Mouse (Mus musculus): ENCODE measurements at regions not wholly inside any gene's neighbourhood (a gene's known extent, or its start where the extent isn't known, plus 50 kb on each side); places are given as distances from the start of the nearest gene placed in this dataset.

DNA sequence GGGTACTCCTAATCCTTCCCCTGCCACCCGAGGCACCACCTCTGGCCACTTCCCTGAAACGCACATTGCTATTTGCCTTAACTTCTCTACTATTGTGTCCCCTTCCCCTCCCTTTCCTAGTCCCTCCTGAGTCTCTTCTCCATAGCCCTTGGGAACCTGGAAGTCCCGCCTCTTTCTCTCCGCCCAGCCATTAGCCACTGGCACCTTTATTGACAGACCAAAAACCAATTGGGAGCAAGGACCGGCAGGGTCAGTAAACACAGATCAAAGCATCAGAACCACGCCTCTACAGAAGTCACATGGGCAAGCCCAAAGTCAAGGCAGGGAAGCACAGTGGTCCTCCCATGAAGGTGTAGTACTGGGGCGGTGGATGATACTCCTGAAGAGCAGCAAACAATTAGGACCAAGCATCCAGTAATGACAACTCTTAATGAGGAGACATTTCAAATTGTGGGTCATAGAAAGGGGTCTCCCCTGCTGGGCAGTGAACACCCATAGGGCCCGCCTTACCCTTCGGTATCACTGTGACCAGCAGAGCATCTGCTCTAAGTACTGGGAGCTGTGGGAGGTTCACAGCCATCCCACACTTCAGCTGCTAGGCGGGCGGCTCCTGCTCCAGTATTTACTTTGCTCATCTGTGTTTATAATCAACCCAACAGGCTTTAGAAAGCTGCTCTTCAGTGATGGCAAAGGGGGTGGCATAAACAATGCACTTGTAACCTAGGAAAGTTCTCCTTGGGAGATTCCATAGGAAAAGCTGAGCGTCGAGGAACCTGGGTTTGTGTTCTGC is 226.5 kb upstream of the Mphosph6 start:
- peak in 1 of 2 experiments; percentile 56 for DNase-seq (ENCODE audit: low spot score in 2 of 2)

DNA sequence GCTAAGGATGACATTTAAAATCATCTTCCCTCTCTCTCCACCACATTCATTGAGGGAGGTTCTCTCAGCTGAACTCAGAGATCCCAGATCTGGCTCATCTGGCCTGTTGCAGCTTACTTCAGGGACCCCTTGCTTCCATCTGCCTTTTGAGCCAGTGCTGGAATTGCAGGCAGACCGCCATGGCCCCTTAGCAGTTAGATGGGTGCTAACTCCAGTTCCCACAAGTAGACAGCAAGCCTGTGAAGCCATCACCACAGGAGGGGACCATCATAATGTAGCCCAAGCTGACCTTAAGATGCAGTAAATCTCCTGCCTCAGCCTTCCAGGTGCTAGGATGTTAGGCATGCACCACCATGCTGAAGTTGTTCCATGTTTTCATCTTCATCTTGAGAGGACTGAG is 221.7 kb upstream of the Mphosph6 start:
- peak in 1 of 2 experiments; percentile 51 for DNase-seq (ENCODE audit: low spot score in 2 of 2)

GRCm38 (mm10) chr8:118021978-118022377 is 220.2 kb upstream of the Mphosph6 start:
- no peak for DNase-seq (ENCODE audit: low spot score in 2 of 2)

DNA sequence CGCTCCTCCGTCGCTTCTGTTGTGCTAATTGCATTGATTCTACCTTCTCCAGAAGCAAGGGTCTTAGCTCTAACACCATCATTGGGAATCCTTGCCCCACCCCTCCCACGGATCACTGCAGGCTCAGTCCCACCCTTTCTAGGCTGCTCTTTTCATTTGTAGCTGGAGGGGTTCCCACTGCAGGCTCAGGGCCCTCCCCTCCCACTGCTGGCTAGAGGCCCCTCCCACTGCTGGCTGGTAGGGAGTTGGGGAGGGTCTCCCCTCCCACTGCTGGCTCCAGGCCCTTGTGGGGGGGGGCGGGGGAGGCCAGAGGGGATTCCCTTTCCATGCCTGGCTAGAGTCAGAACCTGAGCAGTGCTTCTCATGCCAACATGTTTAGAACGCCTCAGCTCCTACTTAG is 215.5 kb upstream of the Mphosph6 start:
- DNase-seq (ENCODE audit: low spot score in 2 of 2), result no peak

GRCm38 (mm10) chr8:118005186-118005585 is 203.4 kb upstream of the Mphosph6 start:
- DNase-seq (ENCODE audit: low spot score in 2 of 2), result peak in 1 of 2 experiments; percentile 35

- peak in 1 of 2 experiments; percentile 43 for DNase-seq (ENCODE audit: low spot score in 2 of 2)
Measured at GRCm38 (mm10) chr8:118004391-118004851, 202.7 kb upstream of the Mphosph6 start.

DNA sequence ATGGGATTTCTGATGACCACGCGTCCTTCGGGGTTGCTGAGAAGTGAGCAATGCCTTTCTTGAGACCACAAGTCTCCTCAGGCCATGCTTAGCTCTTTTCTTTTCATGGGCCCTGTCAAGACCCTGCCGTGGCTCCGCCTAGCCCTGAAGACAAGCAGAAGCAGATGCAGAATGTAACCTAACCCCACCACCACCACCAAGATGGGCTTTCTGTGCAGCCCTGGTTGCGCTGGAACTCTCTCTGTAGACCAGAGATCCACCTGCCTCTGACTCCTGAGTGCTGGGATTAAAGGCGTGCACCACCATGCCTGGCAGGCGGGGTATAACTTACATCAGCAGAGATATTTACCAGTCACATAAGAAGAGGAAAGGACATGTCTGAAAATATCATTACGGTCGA is 199.4 kb upstream of the Mphosph6 start:
- peak in 1 of 2 experiments; percentile 45 for DNase-seq (ENCODE audit: low spot score in 2 of 2)

- no peak for DNase-seq (ENCODE audit: low spot score in 2 of 2)
Measured at GRCm38 (mm10) chr8:117991826-117992225, 190.1 kb upstream of the Mphosph6 start.

GRCm38 (mm10) chr8:117988781-117989180 is 187.0 kb upstream of the Mphosph6 start:
- no peak for DNase-seq (ENCODE audit: low spot score in 2 of 2)

DNA sequence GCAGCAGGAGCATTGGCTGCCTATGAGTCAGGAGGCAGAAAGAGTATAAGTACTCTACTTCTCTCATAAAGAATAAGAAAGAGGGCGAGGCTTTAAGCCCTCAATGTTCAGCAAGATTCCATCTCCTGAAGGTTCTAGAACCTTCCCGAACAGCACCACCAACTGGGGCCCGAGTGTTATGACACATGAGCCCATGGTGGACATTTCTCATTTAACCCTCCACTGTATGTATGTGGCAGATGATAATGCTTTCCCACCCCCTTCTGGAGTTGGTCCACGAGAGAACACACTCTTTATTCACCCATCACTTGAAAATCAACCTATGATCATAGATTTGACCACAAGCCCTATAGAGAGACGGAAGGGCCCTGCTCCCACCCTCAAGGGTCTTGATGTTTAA is 166.6 kb upstream of the Mphosph6 start:
- DNase-seq (ENCODE audit: low spot score in 2 of 2), result no peak

DNA sequence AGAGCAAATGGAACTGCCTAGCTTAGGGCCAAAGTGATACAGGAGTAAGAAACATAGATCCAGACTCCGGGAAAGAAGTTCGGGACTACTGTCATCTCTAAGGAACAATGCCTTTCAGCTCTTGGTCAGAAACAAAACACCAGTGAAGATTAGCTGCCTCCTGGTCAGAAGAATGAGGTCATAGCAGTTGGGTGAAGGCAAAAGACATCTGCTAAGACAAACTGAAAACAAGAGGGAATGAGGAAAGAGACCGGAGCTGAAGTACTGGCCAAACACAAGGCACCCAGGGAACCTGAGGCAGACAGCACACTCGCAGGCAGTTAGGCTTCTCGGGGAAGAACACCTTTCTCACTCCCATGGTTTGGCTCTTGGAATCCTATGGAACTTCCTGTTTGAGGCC is 164.8 kb upstream of the Mphosph6 start:
- DNase-seq (ENCODE audit: low spot score in 2 of 2), result no peak

DNA sequence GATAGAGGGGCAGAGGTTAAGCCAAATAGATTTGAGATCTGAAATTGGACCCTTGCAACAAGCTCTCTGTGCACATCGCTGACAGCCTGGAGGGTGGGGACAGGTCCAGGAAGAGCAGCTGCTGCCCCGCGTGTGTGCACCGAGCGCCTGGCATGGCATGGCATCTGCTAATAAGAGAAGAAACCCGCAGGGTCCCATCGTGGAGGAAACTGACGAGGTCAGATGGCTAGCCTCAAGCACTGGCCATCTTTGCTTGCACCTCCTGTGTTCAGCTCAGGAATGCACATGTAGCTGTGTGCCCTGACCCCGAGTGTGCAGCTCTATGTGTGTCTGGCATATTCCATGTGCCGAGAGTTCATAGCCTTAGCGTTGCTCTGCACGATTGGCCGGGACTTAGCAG is 161.7 kb upstream of the Mphosph6 start:
- DNase-seq (ENCODE audit: low spot score in 2 of 2), result no peak

DNA sequence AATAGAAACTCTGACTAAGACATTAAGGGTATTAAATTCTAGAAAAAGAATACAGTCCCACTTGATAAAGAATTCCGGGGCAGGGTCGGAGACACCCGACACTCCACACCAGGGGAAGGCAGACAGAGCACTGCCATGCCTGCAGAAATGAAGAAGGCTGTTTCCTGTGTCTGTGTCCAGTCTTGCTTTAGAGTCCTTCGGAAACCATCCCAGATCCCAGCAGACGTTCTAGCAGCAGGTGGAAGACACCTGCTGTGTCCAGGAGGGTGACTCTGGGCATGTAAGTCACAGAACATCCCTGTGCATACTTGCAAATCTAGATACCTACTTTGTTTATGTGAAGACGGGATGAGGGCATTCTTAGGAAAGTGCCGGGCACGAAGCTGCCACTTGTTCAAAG is 160.9 kb upstream of the Mphosph6 start:
- DNase-seq (ENCODE audit: low spot score in 2 of 2), result no peak

DNA sequence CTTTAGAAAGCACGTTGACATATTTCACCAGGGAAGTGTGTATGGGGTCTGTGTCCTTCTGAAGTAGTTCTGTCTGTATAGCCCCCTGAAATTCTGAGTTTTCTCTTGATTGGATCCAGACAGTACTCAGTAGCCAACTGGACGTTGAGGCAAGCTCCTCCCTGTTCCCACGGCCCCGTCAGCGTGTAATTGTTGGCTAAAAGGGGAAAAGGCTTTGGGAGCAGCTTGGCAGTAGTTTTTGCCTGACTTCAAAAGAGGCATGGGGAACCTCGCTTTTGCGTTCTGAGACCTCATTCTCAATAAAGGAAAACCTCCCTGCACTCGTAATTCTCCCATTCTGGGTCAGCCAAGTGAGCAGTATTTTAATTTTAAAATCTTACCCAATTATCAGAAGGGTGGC is 157.8 kb upstream of the Mphosph6 start:
- DNase-seq (ENCODE audit: low spot score in 2 of 2), result no peak

GRCm38 (mm10) chr8:117958914-117959313 is 157.2 kb upstream of the Mphosph6 start:
- DNase-seq (ENCODE audit: low spot score in 2 of 2), result no peak

- DNase-seq (ENCODE audit: low spot score in 2 of 2), result no peak
Measured at GRCm38 (mm10) chr8:117951656-117952055, 149.9 kb upstream of the Mphosph6 start.

- DNase-seq (ENCODE audit: low spot score in 2 of 2), result no peak
Measured at GRCm38 (mm10) chr8:117946540-117946939, 144.8 kb upstream of the Mphosph6 start.

DNA sequence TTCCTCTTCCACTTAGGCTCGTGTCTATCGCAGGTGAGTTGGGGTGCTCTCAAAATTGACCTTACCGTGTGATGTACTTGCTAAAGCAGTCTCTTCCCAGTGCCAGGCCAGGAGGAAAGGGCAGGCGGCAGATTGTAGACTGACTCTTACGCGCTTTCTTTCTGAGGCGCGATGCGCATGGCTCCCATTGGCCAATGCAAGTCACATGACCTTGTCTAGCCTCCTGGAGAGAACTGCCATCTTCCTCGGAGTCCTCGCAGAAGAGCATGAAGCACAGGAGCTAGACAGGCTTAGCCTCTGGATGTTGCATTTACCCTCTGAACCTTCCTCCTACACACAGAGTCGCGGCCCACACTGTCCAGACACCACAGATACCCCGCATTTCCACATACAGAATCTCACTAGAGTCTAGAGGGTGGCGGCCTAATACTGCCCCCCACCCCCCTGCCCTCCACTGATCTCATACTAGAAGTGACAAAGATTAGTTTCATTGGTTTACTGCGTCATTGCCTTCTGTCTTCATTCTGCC is 132.9 kb upstream of the Mphosph6 start:
- no peak for DNase-seq (ENCODE audit: low spot score in 2 of 2)

GRCm38 (mm10) chr8:117930687-117931086 is 128.9 kb upstream of the Mphosph6 start:
- no peak for DNase-seq (ENCODE audit: low spot score in 2 of 2)

DNA sequence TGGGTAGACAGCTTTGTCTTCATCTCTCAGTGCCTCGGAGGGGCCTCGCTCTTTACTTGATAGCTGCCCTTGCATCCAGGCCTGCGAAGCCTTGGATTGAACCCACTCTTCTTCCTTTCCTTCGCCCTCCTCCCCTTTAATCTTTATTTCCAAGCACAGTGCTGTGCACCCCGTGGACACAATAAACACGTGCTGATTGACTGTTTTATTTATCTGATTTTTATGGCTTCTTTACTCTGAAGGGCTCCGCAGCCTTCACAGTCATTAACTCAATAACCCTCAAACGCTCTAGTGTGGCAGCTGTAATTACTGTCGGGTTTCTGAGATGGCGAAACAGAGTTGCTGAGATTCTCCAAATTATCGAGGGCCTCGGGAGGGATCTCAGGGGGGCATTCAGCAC is 127.9 kb upstream of the Mphosph6 start:
- DNase-seq (ENCODE audit: low spot score in 2 of 2), result no peak

- no peak for DNase-seq (ENCODE audit: low spot score in 2 of 2)
Measured at GRCm38 (mm10) chr8:117923296-117923695, 121.6 kb upstream of the Mphosph6 start.

DNA sequence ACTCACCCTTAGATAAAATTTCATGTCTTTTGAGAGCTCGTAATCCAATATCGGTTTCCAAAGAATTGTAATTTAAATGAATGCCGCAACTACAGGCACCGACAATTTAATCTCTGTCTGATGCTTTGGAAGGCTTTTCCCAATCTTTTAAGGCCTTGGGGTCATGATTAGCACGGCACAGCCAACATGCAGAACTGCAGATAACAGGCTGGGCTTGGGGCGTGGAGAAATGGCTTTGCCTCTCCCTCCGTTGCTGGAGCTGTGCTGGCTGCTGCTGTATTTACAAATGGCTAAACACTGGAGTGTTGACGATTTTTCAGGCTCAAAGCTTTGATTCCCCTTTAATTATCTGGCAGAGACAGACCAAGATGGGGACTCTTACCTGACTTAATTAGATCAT is 101.3 kb upstream of the Mphosph6 start:
- DNase-seq (ENCODE audit: low spot score in 2 of 2), result no peak

- DNase-seq (ENCODE audit: low spot score in 2 of 2), result no peak
Measured at GRCm38 (mm10) chr8:117899892-117900291, 98.1 kb upstream of the Mphosph6 start.

Measured in urinary bladder, postnatal 4 days (tissue).